In the genomic region with DNA sequence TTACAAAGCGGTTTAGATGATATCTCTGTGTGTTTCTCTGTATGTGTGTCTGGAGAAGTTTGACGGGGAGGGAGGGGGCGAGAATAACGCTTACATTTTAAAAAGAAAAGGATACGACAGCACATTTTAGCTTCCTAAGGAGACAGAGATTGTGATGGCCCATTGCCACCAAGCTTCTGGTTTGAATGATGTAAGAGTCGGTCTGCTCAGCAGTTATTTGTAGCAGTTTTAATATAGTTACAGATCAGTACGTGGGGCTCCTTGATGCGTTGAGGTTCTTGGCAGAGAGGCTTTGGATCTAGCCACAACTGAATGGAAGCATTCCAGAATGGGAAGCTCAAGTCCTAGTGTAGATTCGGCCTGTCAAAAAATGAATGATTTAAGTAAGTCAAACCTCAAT, we compare ENCODE assay signal across 12 mouse cellular contexts.
DNase-seq lines count a peak whose midpoint lies in the region; ATAC-seq and TF ChIP-seq lines count a peak whose summit lies in the region.
"Had no signal": no experiment of that assay in that cellular context is flagged by ENCODE, and none has a peak within 500 bp of the region (broad histone marks: within the 10 kb centered on the region; RNA-seq: fewer than 3 reads in every experiment).

No protein-coding gene starts in this region.

- no peak overlapping the region for H3K9ac ChIP-seq in embryonic facial prominence, embryonic 14.5 days (ENCODE audit: low read depth, low read length)
- no peak overlapping the region for H3K9ac ChIP-seq in lung, embryonic 14.5 days
- no peak overlapping the region for H3K9ac ChIP-seq in forebrain, embryonic 11.5 days (ENCODE audit: low read length)
- H3K9ac ChIP-seq: embryonic facial prominence, embryonic 13.5 days; hindbrain, embryonic 15.5 days; liver, embryonic 15.5 days had no signal

- peak; percentile 91 for DNase-seq in embryonic facial prominence, embryonic 14.5 days (ENCODE audit: low spot score)
- DNase-seq in embryonic facial prominence, embryonic 10.5 days (ENCODE audit: low spot score), result no peak
- DNase-seq in lung, embryonic 14.5 days, result peak; percentile 68
- no peak for DNase-seq in lung, adult 18-20 months
- DNase-seq in left cerebral cortex, adult 9 months (ENCODE audit: low spot score in 2 of 2), result peak; percentile 13 to 46
- DNase-seq in right cerebral cortex, postnatal 36 days (ENCODE audit: low spot score in 2 of 2), result peak; percentile 36 to 47
- no peak for DNase-seq in adrenal gland, adult 18-20 months (ENCODE audit: low spot score in 2 of 2)
- no peak for DNase-seq in forebrain, embryonic 11.5 days (ENCODE audit: low spot score)
- DNase-seq: kidney, postnatal 36 days had no signal

- no peaks in the 10 kb centered on the region for H3K36me3 ChIP-seq in embryonic facial prominence, embryonic 14.5 days (ENCODE audit: control insufficient read depth, insufficient read depth, low read length)
- no peaks in the 10 kb centered on the region for H3K36me3 ChIP-seq in embryonic facial prominence, embryonic 10.5 days (replicated peaks)
- no peaks in the 10 kb centered on the region for H3K36me3 ChIP-seq in lung, embryonic 14.5 days (ENCODE audit: insufficient read depth)
- H3K36me3 ChIP-seq in forebrain, embryonic 11.5 days (ENCODE audit: control insufficient read depth, insufficient read depth, low read length), result no peaks in the 10 kb centered on the region
- H3K36me3 ChIP-seq: embryonic facial prominence, embryonic 13.5 days; hindbrain, embryonic 15.5 days; liver, embryonic 15.5 days had no signal

- H3K4me3 ChIP-seq in embryonic facial prominence, embryonic 14.5 days (ENCODE audit: low read depth, low read length), result no peak overlapping the region
- H3K4me3 ChIP-seq in embryonic facial prominence, embryonic 10.5 days, result no peak overlapping the region
- H3K4me3 ChIP-seq in lung, embryonic 14.5 days (ENCODE audit: low read depth, low read length), result no peak overlapping the region
- no peak overlapping the region for H3K4me3 ChIP-seq in forebrain, embryonic 11.5 days (ENCODE audit: low read depth, low read length)
- H3K4me3 ChIP-seq: embryonic facial prominence, embryonic 13.5 days; hindbrain, embryonic 15.5 days; liver, embryonic 15.5 days had no signal

- H3K27me3 ChIP-seq in embryonic facial prominence, embryonic 14.5 days (replicated peaks; ENCODE audit: control insufficient read depth, insufficient read depth, low read length), result no peaks in the 10 kb centered on the region
- H3K27me3 ChIP-seq in embryonic facial prominence, embryonic 10.5 days (replicated peaks; ENCODE audit: low read depth, poor library complexity, severe bottlenecking), result no peaks in the 10 kb centered on the region
- H3K27me3 ChIP-seq in lung, embryonic 14.5 days (ENCODE audit: insufficient read depth, low read length), result no peaks in the 10 kb centered on the region
- H3K27me3 ChIP-seq in forebrain, embryonic 11.5 days (ENCODE audit: control insufficient read depth, insufficient read depth, low read length), result no peaks in the 10 kb centered on the region
- H3K27me3 ChIP-seq: embryonic facial prominence, embryonic 13.5 days; hindbrain, embryonic 15.5 days; liver, embryonic 15.5 days had no signal

- WGBS in embryonic facial prominence, embryonic 14.5 days, result 55% methylated on average over 9 of the region's 9 CpGs
- WGBS in embryonic facial prominence, embryonic 10.5 days, result 93% methylated on average over 9 of the region's 9 CpGs
- WGBS in lung, embryonic 14.5 days, result 63% methylated on average over 9 of the region's 9 CpGs
- WGBS in forebrain, embryonic 11.5 days, result 91% methylated on average over 9 of the region's 9 CpGs

- TF ChIP-seq CTCF in lung, embryonic 14.5 days (IDR thresholded peaks at IDR 0.05; ENCODE audit: low read depth), result no peak

- ATAC-seq in embryonic facial prominence, embryonic 14.5 days (ENCODE audit: low read depth), result 0 out of 2 replicates have a peak, but pooled peaks have one; percentile 55
- no peak; the same call in 1 of the 2 replicates for ATAC-seq in lung, embryonic 14.5 days (ENCODE audit: insufficient read depth)
- no peak for ATAC-seq in forebrain, embryonic 11.5 days (replicated peaks; ENCODE audit: low FRiP score)

- H3K4me1 ChIP-seq in embryonic facial prominence, embryonic 14.5 days (ENCODE audit: control insufficient read depth, insufficient read depth, low read length), result peaks cover 29% of the 10 kb centered on the region
- H3K4me1 ChIP-seq in embryonic facial prominence, embryonic 10.5 days, result peaks cover 9% of the 10 kb centered on the region
- H3K4me1 ChIP-seq in lung, embryonic 14.5 days (ENCODE audit: insufficient read depth), result no peaks in the 10 kb centered on the region
- no peaks in the 10 kb centered on the region for H3K4me1 ChIP-seq in forebrain, embryonic 11.5 days (replicated peaks; ENCODE audit: control insufficient read depth, insufficient read depth, low read length)
- H3K4me1 ChIP-seq: hindbrain, embryonic 15.5 days; liver, embryonic 15.5 days had no signal

- no peak overlapping the region for H3K27ac ChIP-seq in embryonic facial prominence, embryonic 14.5 days (replicated peaks; ENCODE audit: low read depth, low read length)
- H3K27ac ChIP-seq in embryonic facial prominence, embryonic 10.5 days (replicated peaks), result no peak overlapping the region
- H3K27ac ChIP-seq in lung, embryonic 14.5 days (ENCODE audit: low read depth), result no peak overlapping the region
- no peak overlapping the region for H3K27ac ChIP-seq in forebrain, embryonic 11.5 days (ENCODE audit: low read depth, low read length)
- H3K27ac ChIP-seq: embryonic facial prominence, embryonic 13.5 days; hindbrain, embryonic 15.5 days; liver, embryonic 15.5 days had no signal

- no peaks in the 10 kb centered on the region for H3K9me3 ChIP-seq in embryonic facial prominence, embryonic 14.5 days (ENCODE audit: control insufficient read depth, low read length)
- no peaks in the 10 kb centered on the region for H3K9me3 ChIP-seq in embryonic facial prominence, embryonic 10.5 days
- no peaks in the 10 kb centered on the region for H3K9me3 ChIP-seq in lung, embryonic 14.5 days (ENCODE audit: low read depth, low read length)
- H3K9me3 ChIP-seq in forebrain, embryonic 11.5 days (ENCODE audit: control insufficient read depth, low read length), result no peaks in the 10 kb centered on the region
- H3K9me3 ChIP-seq: embryonic facial prominence, embryonic 13.5 days; hindbrain, embryonic 15.5 days; liver, embryonic 15.5 days had no signal

- H3K4me2 ChIP-seq in embryonic facial prominence, embryonic 14.5 days (ENCODE audit: low read depth, low read length), result no peak overlapping the region
- H3K4me2 ChIP-seq in lung, embryonic 14.5 days, result no peak overlapping the region
- no peak overlapping the region for H3K4me2 ChIP-seq in forebrain, embryonic 11.5 days (ENCODE audit: low read depth, low read length, severe bottlenecking)
- H3K4me2 ChIP-seq: embryonic facial prominence, embryonic 13.5 days; hindbrain, embryonic 15.5 days; liver, embryonic 15.5 days had no signal

Comparison
In these comparisons a context has a peak if more than half of its experiments do, and no peak if none do; other contexts are left out.
1. DNase-seq: peak in embryonic facial prominence, embryonic 14.5 days (single experiment), lung, embryonic 14.5 days (single experiment), left cerebral cortex, adult 9 months (2 of 2) and right cerebral cortex, postnatal 36 days (2 of 2); none in embryonic facial prominence, embryonic 10.5 days (single experiment), lung, adult 18-20 months (0 of 2), adrenal gland, adult 18-20 months (0 of 2) and forebrain, embryonic 11.5 days (single experiment).